Mouse (Mus musculus) activated CD4-positive, CD25-positive, alpha-beta regulatory T cell (primary cell): Measurements from ENCODE around the gene Olfr628. TPM values are rescaled to one million over a fixed set of nuclear protein-coding genes. Genes with fewer than 3 reads are reported as not detected.

Experiments
- polyA plus RNA-seq, 2 experiments: library from polyadenylated mRNA; unstranded; fragments of 100-300 nt; shearing (Covaris generic); gene quantifications; one replicate each; pipeline ENCODE4 v1.2.1; 2017

Gene Olfr628
- not detected for polyA plus RNA-seq

DNA sequence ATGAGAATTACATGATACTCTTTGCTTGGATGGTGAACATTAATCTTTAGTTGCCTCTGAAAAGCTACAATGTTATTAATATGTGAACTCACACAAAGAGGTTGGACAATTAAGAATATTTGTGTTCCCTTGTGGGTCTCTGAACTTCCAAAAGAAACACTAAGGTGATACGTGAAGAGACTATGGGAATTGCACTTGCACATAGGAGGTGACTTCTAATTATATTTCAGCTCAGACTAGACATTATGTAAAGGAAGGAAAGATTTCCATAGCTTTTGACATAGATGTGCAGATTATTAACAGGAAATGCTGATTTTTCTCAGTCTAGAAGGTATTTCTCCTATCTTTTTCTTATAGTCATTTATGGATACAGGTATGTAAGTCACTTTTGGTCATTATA is at the start of gene Olfr628:
TSS of gene Olfr628 (plus strand) at position 301 of the 400 bp plus-strand sequence.

GRCm38 (mm10) chr7:103682420-103682819 is 47.8 kb upstream of the Olfr628 start, which contains the start of gene Olfr625-ps1:
Gene Olfr625-ps1 (plus strand): TSS chr7:103682720.

GRCm38 (mm10) chr7:103714371-103714770 is 15.8 kb upstream of the Olfr628 start, which contains the start of gene Olfr243:
Gene Olfr243 (plus strand): TSS chr7:103714671.

GRCm38 (mm10) chr7:103744843-103745242 is 14.7 kb downstream of the Olfr628 start, which contains the start of gene Olfr629:
Gene Olfr629 (minus strand): TSS chr7:103744943.

GRCm38 (mm10) chr7:103757233-103757632 is 27.1 kb downstream of the Olfr628 start, which contains the start of gene Olfr630:
Gene Olfr630 (minus strand): TSS chr7:103757333.

DNA sequence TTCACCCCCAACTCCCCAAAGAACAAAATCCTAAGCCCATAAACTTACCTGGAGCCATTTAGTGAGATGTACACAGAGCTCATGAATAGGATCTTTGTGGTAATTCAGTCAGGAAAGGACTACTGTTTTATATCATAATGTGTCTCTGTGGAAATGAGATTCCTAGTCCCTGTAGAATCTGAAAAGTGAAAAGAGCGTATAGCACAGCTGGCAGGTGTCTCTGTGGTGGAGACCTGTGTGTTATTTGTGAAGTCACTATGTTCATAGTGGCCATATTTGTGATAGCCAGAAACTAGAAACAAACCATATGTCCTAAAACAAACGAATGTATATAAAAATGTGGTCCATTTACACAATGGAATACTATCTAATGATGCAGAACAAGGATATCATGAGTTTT is 41.3 kb downstream of the Olfr628 start, which contains the start of gene Olfr69:
TSS of gene Olfr69 (minus strand) at position 101 of the 400 bp plus-strand sequence.

DNA sequence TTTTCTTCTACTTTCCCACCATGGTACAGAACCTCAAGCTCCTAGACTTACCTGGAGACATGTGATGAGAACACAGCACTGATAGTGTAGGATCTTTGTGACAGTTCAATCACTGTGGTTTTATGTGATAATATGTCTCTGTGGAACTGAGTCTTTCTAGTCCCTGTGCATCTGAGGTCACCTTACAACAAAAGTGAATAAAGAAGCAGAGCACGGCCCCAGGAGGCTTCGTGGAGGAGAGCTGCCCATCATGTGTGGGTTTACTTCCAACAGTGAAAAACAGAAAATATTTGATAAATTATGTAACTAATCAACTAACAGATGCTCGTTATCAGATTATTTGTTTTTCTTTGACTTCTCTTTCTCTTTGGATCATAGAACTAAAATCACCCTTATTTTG is 49.4 kb downstream of the Olfr628 start, which contains the start of gene Olfr68:
TSS of gene Olfr68 (minus strand) at position 101 of the 400 bp plus-strand sequence.

Other genes with a start within 250 kb of the Olfr628 start
- under 1 TPM in 1 of 2 experiments, not detected in 1; 0.17 TPM for gene Olfr609, start 232.3 kb upstream of the Olfr628 start, polyA plus RNA-seq
- not detected for gene Olfr610, start 218.3 kb upstream of the Olfr628 start, polyA plus RNA-seq
- not detected for gene Olfr611, start 209.5 kb upstream of the Olfr628 start, polyA plus RNA-seq
- gene Olfr612, start 187.7 kb upstream of the Olfr628 start, polyA plus RNA-seq, result not detected
- gene Olfr613, start 182.3 kb upstream of the Olfr628 start, polyA plus RNA-seq, result not detected
- gene Olfr615, start 174.3 kb upstream of the Olfr628 start, polyA plus RNA-seq, result under 1 TPM in 1 of 2 experiments, not detected in 1; 0.28 TPM
- under 1 TPM in 1 of 2 experiments, not detected in 1; 0.11 TPM for gene Olfr616, start 161.2 kb upstream of the Olfr628 start, polyA plus RNA-seq
- not detected for gene Olfr617, start 157.3 kb upstream of the Olfr628 start, polyA plus RNA-seq
- not detected for gene Olfr618, start 140.3 kb upstream of the Olfr628 start, polyA plus RNA-seq
- not detected for gene Olfr619, start 129.8 kb upstream of the Olfr628 start, polyA plus RNA-seq
- under 1 TPM; 0.06 to 0.15 TPM for gene Olfr620, start 117.8 kb upstream of the Olfr628 start, polyA plus RNA-seq
- gene Olfr622, start 87.7 kb upstream of the Olfr628 start, polyA plus RNA-seq, result not detected
- under 1 TPM in 1 of 2 experiments, not detected in 1; 0.16 TPM for gene Olfr623, start 66.7 kb upstream of the Olfr628 start, polyA plus RNA-seq
- gene Olfr624, start 59.2 kb upstream of the Olfr628 start, polyA plus RNA-seq, result under 1 TPM in 1 of 2 experiments, not detected in 1; 0.06 TPM
- not detected for gene Olfr625-ps1, start 47.7 kb upstream of the Olfr628 start, polyA plus RNA-seq
- gene Olfr243, start 15.7 kb upstream of the Olfr628 start, polyA plus RNA-seq, result under 1 TPM in 1 of 2 experiments, not detected in 1; 0.41 TPM
- gene Olfr629, start 14.6 kb downstream of the Olfr628 start, polyA plus RNA-seq, result not detected
- gene Olfr630, start 27.0 kb downstream of the Olfr628 start, polyA plus RNA-seq, result not detected
- gene Olfr69, start 41.2 kb downstream of the Olfr628 start, polyA plus RNA-seq, result not detected
- not detected for gene Olfr68, start 49.3 kb downstream of the Olfr628 start, polyA plus RNA-seq
- gene Olfr67, start 61.4 kb downstream of the Olfr628 start, polyA plus RNA-seq, result not detected
- 10 to 100 TPM; 63.1 to 67.8 TPM for gene Hbb-bt, start 83.6 kb downstream of the Olfr628 start, polyA plus RNA-seq
- 100 to 1,000 TPM; 302 to 371 TPM for gene Hbb-bs, start 97.7 kb downstream of the Olfr628 start, polyA plus RNA-seq
- gene Hbb-bh2, start 110.1 kb downstream of the Olfr628 start, polyA plus RNA-seq, result not detected
- gene Hbb-bh1, start 112.8 kb downstream of the Olfr628 start, polyA plus RNA-seq, result not detected
- not detected for gene Hbb-y, start 122.8 kb downstream of the Olfr628 start, polyA plus RNA-seq
- gene Olfr66, start 155.9 kb downstream of the Olfr628 start, polyA plus RNA-seq, result not detected
- gene Olfr64, start 164.1 kb downstream of the Olfr628 start, polyA plus RNA-seq, result not detected
- gene Olfr65, start 173.1 kb downstream of the Olfr628 start, polyA plus RNA-seq, result not detected
- gene Olfr631, start 198.5 kb downstream of the Olfr628 start, polyA plus RNA-seq, result not detected
- not detected for gene Olfr632, start 204.0 kb downstream of the Olfr628 start, polyA plus RNA-seq
- gene Olfr633, start 214.1 kb downstream of the Olfr628 start, polyA plus RNA-seq, result not detected
- gene Olfr635, start 240.8 kb downstream of the Olfr628 start, polyA plus RNA-seq, result under 1 TPM in 1 of 2 experiments, not detected in 1; 0.04 TPM